Mouse (Mus musculus): Measurements from ENCODE around the gene Dock7. TPM values are rescaled to one million over a fixed set of nuclear protein-coding genes. Genes with fewer than 3 reads are reported as not detected.

The Dock7 gene
- 10 to 100 TPM; 40.2 to 42.7 TPM for total RNA-seq (2021)

DNA sequence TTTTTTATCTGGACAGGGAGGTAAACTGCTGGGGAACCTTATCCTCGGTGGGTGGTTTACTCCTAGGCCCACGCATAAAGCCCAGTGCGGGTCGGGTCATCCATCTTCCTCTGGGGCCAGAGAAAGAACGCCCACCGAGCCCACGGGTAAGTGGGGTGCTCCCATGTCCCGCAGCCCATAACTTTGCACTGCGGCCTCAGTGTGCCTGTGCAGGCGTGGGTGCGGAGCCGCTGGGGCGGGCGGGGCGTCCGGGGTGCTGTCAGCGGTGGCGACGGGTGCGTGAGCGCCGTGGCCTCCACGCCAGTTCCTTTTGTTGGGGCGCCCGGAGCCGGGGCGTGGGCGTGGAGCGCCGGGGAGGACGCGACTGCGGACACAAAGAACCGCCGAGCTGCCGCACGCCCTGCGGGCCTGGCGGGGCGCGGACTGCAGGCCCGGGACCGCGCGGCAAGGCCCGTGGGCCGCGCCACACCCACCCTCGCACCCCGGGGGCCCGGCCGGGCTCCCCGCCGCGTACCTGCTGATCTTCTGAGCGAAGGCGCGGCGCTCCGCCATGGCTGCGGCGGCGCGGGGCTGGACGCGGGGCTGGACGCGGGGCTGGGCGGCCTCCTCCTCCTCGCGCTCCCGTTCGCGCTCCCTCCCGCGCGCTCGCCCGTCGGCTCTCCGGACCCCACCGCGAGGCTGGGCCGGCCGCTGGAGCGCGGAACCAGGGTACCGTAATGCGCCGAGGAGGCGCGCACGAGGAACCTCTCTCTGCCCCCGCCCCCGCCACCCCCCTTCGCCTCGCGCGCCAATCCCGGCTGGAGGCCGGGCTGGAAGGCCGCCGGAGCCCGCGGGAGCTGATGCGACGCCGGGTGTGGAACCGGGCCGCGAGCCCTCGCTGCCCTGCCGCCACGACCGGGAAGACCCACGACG is at the start of gene Dock7:
Gene Dock7 (minus strand): TSS at position 705 of the 912 bp plus-strand sequence.
- intact Hi-C loops (cut with DNase I): loop anchor here (5.0 kb wide), 1 partner anchor 198 kb away; the partner anchor contains the start of gene Usp1
- DNase-seq (ENCODE audit: low spot score in 2 of 2): peak; percentile 76 to 83

DNA sequence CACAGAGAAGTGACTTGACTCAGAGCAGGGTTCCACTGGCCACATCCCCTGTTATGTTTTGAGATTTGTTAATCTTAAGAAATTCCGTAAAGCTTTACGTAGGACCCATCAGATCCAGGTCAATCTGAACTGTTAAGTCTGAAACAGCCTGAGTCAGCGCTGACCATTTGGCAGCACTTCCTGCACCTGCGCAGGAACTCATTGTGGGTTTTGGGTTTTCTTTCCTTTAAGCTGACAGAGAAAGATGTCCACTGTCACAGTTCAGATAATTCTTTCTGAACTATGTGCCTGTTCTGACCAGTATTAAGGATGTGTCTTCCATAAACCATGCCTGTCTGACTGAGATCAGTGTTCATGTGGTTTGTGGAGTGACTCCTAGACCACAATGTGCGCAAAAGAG is 48.2 kb upstream of the Dock7 start:
- intact Hi-C loops (cut with DNase I): no loop called here
- no peak for DNase-seq (ENCODE audit: low spot score in 2 of 2)

DNA sequence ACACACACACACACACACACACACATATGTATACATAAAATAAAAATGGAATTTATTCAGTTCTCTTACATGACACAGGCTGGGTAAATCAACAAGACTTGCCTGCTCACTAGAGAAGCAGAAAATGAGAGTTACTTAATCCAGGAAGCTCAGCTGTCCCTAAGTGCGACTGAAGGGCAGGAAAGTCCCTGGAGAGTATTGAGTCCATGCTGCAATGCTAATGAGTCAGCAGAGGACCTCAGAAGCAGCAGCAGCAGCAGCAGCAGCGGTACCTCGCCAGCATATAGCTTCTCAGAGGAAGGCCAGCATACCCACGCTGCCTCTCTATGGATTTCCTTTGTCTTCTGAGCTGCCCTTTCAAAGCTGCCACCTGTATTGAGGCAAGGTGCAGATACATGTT is 42.8 kb upstream of the Dock7 start:
- DNase-seq (ENCODE audit: low spot score in 2 of 2): no peak
- intact Hi-C loops (cut with DNase I): no loop called here

DNA sequence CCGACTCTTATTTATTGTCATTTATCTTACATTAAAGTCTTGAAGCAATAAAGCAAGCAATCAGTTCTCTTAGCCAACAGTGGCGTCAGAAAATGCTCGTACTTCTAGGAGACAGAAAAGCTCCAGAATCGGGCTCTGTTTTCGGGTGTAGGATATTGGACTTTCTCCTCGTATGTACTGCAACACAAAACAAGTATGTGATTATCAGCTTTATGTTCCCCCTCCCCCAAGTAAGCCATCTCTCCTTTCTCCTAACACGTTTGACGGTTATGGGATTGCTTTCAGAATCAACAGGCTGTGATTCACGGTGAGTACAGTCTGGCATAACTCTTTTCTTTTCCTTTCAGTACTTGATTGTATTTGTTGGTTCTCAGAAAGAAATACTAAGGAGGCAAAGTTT is 42.3 kb upstream of the Dock7 start:
- intact Hi-C loops (cut with DNase I): no loop called here
- DNase-seq (ENCODE audit: low spot score in 2 of 2): no peak

DNA sequence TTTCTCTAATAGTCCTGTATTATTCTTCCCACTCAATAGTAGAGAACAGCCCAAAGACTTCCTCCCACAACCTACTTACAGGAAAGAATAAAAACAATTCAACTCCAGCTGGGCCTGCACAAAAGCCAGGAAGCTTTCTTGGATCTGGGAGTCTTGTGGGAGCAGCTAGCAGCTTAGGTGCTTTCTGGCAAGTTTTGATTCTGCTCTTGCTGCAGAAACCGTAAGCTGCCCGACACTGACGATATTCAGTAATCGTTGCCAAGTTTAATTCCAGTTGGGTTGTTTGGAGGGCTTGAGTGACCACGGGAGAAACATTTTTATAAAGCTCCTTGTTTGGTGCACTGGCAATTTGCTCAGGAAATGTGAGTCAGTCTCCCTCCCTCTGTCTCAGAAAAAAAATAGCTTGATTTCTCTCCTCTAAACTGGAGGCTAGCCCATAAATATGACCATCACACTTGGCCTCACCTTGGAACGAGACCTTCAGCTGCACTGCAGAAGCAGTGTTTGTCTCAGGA is 40.8 kb upstream of the Dock7 start:
- intact Hi-C loops (cut with DNase I): no loop called here
- DNase-seq (ENCODE audit: low spot score in 2 of 2): peak; percentile 12 to 36

DNA sequence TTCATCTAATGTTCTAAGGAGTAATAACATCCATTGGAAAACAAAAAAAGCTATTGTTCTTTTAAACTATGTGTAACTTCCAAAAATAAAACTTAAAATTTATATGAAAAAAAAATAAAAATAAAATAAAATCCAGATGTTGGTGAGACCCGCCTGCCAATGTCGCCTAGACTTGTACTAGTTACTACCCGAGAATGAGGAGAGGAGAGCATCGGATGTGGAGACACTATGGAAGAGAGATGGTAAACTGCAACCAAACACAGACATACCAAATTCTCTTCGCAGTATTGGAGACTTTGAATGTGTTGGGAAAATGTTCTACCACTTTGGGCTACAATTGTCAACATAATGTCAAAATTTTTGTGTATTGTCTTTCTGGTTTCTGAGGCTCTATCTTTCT is 40.2 kb upstream of the Dock7 start:
- DNase-seq (ENCODE audit: low spot score in 2 of 2): no peak
- intact Hi-C loops (cut with DNase I): no loop called here

DNA sequence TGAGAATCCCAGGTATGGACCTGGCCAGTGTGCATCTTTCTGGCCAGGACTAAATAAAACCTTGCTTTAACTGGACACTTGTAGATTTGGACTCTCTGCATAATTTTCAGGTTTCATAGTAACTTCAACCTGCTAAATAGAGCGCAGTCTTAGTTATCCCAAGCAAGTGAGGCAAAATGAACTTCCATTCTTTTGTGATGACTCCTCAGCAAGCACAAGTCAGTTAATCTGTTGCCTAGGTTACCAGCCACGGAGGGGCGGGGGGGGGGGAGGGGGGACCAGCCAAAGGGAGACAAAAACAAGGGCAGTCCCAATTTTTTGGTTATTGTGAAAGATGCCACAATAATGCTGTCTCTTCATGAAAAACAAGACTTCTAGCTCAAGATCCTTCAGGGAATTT is 39.7 kb upstream of the Dock7 start:
- no peak for DNase-seq (ENCODE audit: low spot score in 2 of 2)
- intact Hi-C loops (cut with DNase I): no loop called here

DNA sequence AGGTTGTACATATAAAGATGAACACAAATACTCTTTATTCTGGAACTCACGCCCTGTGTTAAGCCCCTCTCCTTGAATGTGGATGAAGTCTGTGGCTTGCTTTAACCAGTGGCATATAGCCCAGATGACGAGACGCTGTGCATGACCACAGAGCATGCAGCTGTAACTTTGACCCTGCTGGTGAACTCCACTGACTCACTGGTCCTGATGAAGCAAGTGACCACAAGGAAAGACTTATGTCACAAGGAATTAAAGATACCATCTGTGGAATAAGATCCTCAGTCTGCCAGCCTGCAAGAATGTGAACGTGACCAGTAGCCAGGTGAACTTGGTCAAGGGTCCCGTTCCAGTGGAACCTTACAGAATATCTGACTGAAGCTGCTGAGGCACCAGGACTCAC is 37.8 kb upstream of the Dock7 start:
- intact Hi-C loops (cut with DNase I): no loop called here
- DNase-seq (ENCODE audit: low spot score in 2 of 2): no peak

DNA sequence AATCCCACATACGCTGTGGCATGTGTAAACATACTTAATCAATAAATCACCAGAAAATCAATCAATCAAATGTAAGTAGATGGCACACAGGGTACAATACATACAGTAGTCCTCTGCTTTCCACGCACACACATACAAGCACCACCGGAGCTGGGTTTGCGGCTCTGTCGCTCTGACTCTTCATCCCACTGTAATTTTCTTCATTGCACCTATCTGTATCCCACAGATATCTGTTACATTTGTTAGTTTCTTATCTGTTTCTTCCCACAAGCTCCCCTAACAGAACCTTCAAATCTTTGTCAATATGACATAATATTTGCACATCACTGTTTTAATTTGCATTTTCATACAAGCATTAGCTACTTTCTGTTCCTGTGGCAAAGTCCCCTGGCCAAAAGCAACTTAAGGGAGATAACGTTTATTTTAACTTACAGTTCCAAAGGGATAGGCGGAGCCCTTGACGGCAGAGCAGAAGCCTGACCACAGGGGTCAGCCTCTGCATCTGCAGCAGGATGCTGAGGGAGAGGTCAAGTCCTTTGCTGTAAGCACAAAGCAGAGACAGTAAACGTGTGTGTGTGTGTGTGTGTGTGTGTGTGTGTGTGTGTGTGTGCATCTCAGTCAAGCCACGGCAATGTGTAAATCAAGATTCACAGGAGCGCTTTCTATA is 36.1 kb upstream of the Dock7 start:
- no peak for DNase-seq (ENCODE audit: low spot score in 2 of 2)
- intact Hi-C loops (cut with DNase I): no loop called here

DNA sequence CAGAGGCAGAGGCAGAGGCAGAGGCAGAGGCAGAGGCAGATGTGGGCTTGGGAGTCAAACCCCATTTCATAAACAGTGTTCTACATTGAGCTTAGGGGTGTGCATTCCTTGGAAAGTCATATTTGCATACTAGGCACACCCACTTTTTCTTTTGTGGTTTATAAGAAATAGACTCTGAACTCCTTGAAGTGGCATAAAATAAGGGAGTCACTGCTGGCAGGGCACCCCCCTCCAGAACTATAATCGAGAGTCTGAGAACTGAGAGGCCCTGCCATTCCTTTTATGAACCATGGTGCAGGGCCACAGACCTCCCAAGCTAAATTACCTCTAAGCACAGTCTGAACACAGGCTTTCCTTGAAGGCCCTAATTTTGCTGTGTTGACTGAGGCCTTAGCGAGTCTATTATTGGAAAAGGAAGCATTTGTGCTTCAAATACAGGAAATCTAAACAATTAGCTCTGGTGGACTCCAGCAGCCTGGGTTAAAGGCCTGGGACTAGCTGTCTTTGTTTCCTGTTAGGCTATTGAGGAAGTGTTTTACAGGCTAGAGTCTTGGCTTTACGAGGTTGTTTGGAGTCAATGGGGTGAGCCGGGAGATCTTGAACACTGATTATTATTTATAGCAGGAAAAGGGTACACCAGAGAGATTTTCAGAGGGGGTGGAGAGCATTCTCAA is 31.3 kb upstream of the Dock7 start:
- intact Hi-C loops (cut with DNase I): no loop called here
- DNase-seq (ENCODE audit: low spot score in 2 of 2): no peak

DNA sequence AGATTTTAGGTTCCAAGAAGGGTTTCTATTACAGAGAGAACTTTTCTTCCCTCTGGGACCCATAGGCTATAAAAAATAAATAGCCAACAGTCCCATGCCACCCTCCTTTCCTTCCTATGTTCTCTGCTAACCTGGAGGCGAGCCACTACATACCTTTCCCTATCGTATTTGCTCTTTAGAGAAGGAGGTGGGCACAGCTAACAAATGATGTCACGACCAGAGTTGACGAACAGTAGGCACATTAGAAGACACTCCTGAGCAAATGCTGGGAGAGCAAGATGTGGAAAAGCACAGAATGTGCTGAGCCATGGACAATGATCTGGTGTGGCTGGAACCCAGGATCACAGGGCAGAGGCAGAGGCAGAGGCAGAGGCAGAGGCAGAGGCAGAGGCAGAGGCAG is 30.7 kb upstream of the Dock7 start:
- intact Hi-C loops (cut with DNase I): no loop called here
- no peak for DNase-seq (ENCODE audit: low spot score in 2 of 2)

DNA sequence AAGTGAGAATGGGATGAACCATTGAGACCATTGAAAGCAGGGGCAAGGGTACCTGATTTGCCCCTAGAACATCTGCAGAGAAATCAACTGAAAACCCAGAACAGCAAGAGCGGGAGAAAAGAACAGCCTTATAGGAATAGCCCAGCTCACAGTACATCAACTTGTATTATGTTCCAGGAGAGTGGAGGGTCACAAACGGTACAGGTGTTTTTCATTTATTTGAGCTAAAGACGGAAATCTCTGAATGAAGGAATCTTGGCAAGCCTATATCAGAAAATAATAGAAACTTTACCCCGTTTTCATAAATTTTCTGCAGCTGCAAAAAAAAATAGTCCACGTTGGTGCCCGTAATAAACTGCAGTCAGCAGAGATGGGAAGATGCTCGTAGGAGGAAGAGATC is 22.6 kb upstream of the Dock7 start:
- intact Hi-C loops (cut with DNase I): no loop called here
- DNase-seq (ENCODE audit: low spot score in 2 of 2): no peak

DNA sequence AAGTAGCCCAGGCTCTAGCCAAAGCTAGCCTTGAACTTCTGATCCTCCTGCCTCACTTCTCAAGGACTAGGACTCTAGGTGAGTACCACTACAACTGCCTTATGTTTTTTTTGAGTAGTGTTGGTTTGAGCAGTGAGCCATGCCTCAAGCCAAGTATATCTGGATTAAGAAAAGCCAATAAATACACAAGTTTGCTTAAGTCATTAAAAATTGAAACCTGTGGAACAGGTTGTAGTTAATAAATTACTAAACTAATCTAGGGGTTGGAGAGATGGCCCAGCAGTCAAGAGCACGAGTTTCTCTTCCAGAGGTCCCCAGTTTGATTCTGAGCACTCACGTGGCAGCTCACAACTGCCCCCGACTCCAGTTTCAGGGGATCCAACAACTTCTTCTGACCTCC is 20.9 kb upstream of the Dock7 start:
- DNase-seq (ENCODE audit: low spot score in 2 of 2): no peak
- intact Hi-C loops (cut with DNase I): no loop called here

DNA sequence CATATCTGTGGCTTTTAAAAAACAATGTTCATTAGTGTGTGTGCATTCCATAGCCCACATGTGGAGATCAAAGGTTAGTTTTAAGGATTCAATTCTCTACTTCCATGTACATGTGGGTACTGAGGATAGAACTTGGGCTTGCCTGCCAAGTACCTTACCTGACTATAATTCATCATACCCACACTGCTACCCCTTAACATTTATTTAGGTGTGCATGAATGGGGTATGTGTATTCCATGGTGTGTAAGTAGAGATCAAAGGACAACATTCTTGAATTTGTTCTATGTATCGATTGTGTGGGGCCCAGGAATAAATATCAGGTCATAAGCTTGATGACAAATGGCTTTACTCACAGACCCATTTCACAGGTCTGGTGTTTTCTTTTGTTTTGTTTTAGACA is 20.5 kb upstream of the Dock7 start:
- intact Hi-C loops (cut with DNase I): no loop called here
- DNase-seq (ENCODE audit: low spot score in 2 of 2): no peak

DNA sequence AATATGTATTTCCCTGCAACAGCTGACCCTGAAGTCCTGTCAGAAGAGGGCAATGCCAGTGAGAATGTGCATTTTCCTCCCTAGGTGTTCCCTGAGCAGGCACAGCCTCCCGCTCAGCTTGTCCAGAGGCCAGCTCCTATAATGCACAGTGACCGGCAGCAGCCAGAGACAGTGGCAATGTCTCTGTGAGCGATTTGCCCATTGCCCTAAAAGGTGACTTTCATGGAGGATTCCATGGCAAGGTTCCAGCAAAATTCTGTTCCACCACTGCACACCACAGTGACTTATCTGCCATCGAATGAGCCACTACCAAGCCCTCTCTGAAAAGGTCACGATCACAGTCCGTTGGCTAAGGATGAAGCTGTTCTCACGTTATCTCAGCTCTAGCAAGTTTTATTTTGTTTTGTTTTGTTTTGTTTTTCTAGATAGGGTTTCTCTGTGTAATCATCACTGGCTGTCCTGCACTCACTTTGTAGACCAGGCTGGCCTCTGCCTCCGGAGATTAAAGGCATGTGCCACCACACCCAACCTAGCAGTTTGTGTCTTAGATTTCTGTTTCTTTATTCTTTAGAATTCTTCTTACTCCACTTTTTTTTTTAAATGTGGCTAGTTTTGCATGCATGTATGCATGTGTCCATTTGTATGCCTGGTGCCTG is 17.4 kb upstream of the Dock7 start:
- DNase-seq (ENCODE audit: low spot score in 2 of 2): no peak
- intact Hi-C loops (cut with DNase I): no loop called here

DNA sequence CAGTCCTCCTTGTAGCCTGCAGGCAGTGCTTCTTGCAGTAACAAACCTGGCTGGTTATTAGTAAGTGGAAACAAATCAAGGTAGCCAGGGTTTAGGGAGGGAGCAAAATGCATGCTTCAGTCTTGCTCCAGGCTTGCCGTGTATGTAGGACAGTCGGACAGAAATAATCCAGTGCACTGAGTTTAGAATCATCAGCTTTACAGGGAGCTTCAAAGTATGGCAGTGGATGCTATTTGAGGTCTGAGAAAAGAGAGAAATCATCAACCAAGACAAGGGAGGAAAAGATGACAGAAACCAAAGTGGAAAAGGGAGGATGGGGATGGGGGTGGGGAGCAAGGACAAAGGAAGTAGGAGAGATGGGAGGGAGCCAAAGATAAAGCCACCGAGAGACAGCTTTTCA is 13.8 kb upstream of the Dock7 start:
- intact Hi-C loops (cut with DNase I): no loop called here
- DNase-seq (ENCODE audit: low spot score in 2 of 2): peak in 1 of 2 experiments; percentile 57

DNA sequence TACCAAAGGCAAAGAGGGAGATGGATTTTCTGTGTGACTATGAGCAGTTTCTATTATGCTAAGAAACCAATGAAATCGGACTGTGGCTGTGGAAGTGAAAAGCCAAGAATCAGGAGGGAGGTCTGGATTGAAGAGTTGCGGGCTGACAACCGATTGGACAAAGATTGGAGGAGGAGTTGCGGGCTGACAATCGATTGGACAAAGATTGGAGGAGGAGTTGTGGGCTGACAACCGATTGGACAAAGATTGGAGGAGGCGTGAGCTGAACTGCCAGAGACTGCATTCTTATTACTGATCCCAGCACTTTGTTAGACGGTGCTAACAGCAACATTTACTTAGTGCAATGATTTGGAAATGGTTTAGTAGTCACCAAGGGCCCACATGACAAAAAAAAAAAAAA is 12.6 kb upstream of the Dock7 start:
- intact Hi-C loops (cut with DNase I): no loop called here
- no peak for DNase-seq (ENCODE audit: low spot score in 2 of 2)

DNA sequence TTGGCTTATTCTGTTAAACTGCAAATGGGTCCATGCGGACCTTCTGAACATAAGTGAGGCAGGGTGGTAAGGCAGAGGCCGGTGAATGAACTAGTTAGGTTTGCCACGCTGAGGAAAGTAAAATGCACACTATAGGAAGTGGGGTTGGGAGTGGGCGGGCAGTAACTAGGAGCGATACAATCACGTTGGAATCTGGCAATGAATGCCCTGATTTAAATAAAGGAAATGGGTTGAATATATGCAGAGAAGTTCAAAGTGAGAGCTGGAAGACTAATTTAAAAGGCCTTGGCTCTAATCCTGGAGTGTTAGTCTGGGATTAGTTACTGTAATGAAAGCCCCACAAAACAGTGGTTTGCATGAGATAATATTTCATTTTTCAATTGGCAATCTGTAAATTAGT is 12.0 kb upstream of the Dock7 start:
- intact Hi-C loops (cut with DNase I): no loop called here
- peak in 1 of 2 experiments; percentile 31 for DNase-seq (ENCODE audit: low spot score in 2 of 2)

DNA sequence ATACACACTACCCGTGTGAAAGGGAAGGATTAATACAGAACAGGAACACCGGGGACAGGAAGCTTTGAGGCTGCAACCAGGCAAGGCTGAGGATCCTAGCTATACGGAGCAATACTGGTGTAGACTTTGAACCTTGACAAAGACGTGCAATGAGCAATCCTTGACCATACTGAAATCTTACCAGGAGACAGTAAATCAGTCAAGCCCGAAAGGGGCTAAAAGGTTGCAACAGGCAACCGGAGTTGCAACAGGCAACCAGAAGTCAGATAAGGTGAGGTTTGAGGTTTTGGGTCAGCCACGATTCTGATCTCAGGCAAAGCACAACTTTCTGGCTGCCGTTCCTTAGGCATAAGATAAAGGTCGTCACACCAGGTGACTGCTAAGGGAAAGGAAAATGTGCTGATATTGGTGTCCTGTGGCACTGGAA is 10.5 kb upstream of the Dock7 start:
- intact Hi-C loops (cut with DNase I): no loop called here
- no peak for DNase-seq (ENCODE audit: low spot score in 2 of 2)

DNA sequence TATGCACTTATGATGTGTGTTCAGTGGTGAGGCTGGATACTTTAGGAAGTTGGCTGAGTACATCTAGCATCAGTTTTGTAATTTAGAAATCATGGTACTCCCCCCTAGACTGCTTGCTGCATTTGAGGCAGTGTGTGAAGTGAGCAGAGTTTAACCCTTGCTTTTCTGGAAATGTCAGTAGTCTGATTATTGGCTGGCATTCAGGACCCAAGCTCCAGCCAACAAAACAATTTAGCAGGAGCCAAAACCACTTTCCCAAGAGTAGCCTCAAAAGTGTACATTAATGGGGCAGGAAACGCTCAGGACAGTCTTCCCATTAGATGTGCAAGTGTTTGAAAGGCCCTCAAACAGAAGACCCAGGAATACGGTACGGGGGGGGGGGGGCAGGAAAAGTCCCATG is 2.8 kb upstream of the Dock7 start:
- intact Hi-C loops (cut with DNase I): loop anchor here (5.0 kb wide), 1 partner anchor 201 kb away; the partner anchor contains the start of gene Usp1
- DNase-seq (ENCODE audit: low spot score in 2 of 2): no peak
